ENCODE assay signal across 8 mouse cellular contexts in the genomic region with DNA sequence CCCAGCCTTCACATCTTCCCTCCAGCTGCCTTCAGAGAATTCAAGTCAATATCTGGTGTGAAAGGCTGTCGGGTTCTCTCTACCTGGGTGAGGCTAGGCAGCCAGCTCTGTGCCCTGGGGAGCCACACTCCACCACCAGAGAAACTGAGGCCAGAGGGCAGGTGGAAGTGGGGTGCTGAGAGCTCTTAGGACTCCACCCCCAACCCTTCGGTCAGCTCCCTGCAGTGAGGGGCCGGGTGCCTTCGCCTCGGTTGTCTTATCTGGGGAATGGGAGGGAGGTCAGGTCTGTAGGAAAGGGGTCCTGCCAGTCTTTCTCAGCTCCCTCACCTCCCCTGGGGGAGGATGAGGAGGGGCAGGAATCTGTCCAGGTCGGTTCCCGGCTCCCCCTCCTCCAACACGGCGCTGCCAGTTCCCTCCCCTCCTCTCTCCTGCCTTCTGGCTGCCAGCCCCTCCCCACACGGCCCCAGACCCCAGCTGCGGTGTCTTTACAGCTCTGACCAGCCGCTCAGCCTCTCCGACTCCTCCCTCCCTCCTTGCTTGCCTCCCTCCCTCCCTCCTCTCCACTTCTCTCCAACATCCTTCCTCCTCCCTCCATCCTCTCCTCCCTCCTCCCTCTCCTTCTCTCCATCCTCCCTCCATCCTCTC.
DNase-seq lines count a peak whose midpoint lies in the region; ATAC-seq and TF ChIP-seq lines count a peak whose summit lies in the region.

No protein-coding gene starts in this region.

- TF ChIP-seq POLR2A in kidney, adult 2 months (IDR thresholded peaks at IDR 0.05; ENCODE audit: low read depth, low read length): no peak

- TF ChIP-seq CTCF in kidney, adult 2 months (conservative IDR thresholded peaks at IDR 0.05; ENCODE audit: insufficient read depth, insufficient read length, low read depth, low read length): no peak

- H3K36me3 ChIP-seq in kidney, adult 2 months (ENCODE audit: control insufficient read depth, insufficient read depth, low read length): no peaks in the 10 kb centered on the region
- no peaks in the 10 kb centered on the region for H3K36me3 ChIP-seq in forebrain, embryonic 10.5 days (replicated peaks)
- no peaks in the 10 kb centered on the region for H3K36me3 ChIP-seq in hindbrain, embryonic 13.5 days
- no peaks in the 10 kb centered on the region for H3K36me3 ChIP-seq in liver, embryonic 11.5 days (ENCODE audit: control insufficient read depth, insufficient read depth, low read length)
- no peaks in the 10 kb centered on the region for H3K36me3 ChIP-seq in neural tube, embryonic 13.5 days

- DNase-seq in kidney, adult 2 months: no peak
- no peak for DNase-seq in kidney, adult 11 months
- peak; percentile 88 for DNase-seq in forebrain, embryonic 10.5 days (ENCODE audit: extremely low spot score, low spot score)
- DNase-seq in liver, embryonic 11.5 days (ENCODE audit: low spot score): peak; percentile 64

- H3K4me2 ChIP-seq in hindbrain, embryonic 13.5 days: peak overlapping the region; percentile 57
- peak overlapping the region; percentile 38 for H3K4me2 ChIP-seq in liver, embryonic 11.5 days
- H3K4me2 ChIP-seq in neural tube, embryonic 13.5 days: peak overlapping the region; percentile 61

- peak overlapping the region; percentile 90 for H3K27ac ChIP-seq in kidney, adult 2 months (ENCODE audit: insufficient read depth, low read depth, low read length)
- peak overlapping the region; percentile 100 for H3K27ac ChIP-seq in forebrain, embryonic 10.5 days
- peak overlapping the region; percentile 100 for H3K27ac ChIP-seq in hindbrain, embryonic 13.5 days
- peak overlapping the region; percentile 65 for H3K27ac ChIP-seq in liver, embryonic 11.5 days (ENCODE audit: low read depth, low read length)
- H3K27ac ChIP-seq in neural tube, embryonic 13.5 days (replicated peaks): peak overlapping the region; percentile 100

- no peaks in the 10 kb centered on the region for H3K27me3 ChIP-seq in kidney, adult 2 months (replicated peaks; ENCODE audit: control insufficient read depth, insufficient read depth, low read length)
- peaks cover 7% of the 10 kb centered on the region; the same call in 1 of the 2 replicates for H3K27me3 ChIP-seq in forebrain, embryonic 10.5 days (ENCODE audit: poor library complexity, severe bottlenecking)
- H3K27me3 ChIP-seq in hindbrain, embryonic 13.5 days: no peaks in the 10 kb centered on the region
- H3K27me3 ChIP-seq in liver, embryonic 11.5 days (replicated peaks; ENCODE audit: control insufficient read depth, insufficient read depth, low read length): peaks cover 22% of the 10 kb centered on the region
- no peaks in the 10 kb centered on the region for H3K27me3 ChIP-seq in neural tube, embryonic 13.5 days

- H3K4me3 ChIP-seq in kidney, adult 2 months (ENCODE audit: insufficient read depth, low read depth, low read length): no peak overlapping the region
- peak overlapping the region; percentile 57 for H3K4me3 ChIP-seq in forebrain, embryonic 10.5 days
- H3K4me3 ChIP-seq in hindbrain, embryonic 13.5 days: no peak overlapping the region
- H3K4me3 ChIP-seq in liver, embryonic 11.5 days (ENCODE audit: low read depth, low read length): peak overlapping the region; percentile 40; the same call in 1 of the 2 replicates
- H3K4me3 ChIP-seq in neural tube, embryonic 13.5 days: peak overlapping the region; percentile 17

- WGBS in kidney, adult 2 months: 17% methylated on average over 13 of the region's 13 CpGs
- WGBS in forebrain, embryonic 10.5 days: under 1% methylated on average over 13 of the region's 13 CpGs
- 0% methylated on average over 9 of the region's 13 CpGs for WGBS in hindbrain, embryonic 13.5 days
- 4% methylated on average over 13 of the region's 13 CpGs for WGBS in liver, embryonic 11.5 days
- WGBS in neural tube, embryonic 13.5 days: 4% methylated on average over 10 of the region's 13 CpGs

- ATAC-seq in activated CD4-positive, CD25-positive, alpha-beta regulatory T cell, adult 4 months: peak; percentile 19
- peak; percentile 87 for ATAC-seq in hindbrain, embryonic 13.5 days (ENCODE audit: low FRiP score)
- ATAC-seq in liver, embryonic 11.5 days (replicated peaks; ENCODE audit: low FRiP score): peak; percentile 37
- peak; percentile 85 for ATAC-seq in neural tube, embryonic 13.5 days (ENCODE audit: low read depth)
- ATAC-seq in granulocyte monocyte progenitor cell, adult 5-6 weeks (replicated peaks; ENCODE audit: poor library complexity, severe bottlenecking): no peak

- no peaks in the 10 kb centered on the region for H3K9me3 ChIP-seq in forebrain, embryonic 10.5 days
- H3K9me3 ChIP-seq in hindbrain, embryonic 13.5 days: no peaks in the 10 kb centered on the region
- H3K9me3 ChIP-seq in liver, embryonic 11.5 days (ENCODE audit: control insufficient read depth, low read length): no peaks in the 10 kb centered on the region
- H3K9me3 ChIP-seq in neural tube, embryonic 13.5 days: no peaks in the 10 kb centered on the region

- peaks cover 35% of the 10 kb centered on the region for H3K4me1 ChIP-seq in kidney, adult 2 months (ENCODE audit: control insufficient read depth, insufficient read depth, low read length)
- peaks cover 88% of the 10 kb centered on the region for H3K4me1 ChIP-seq in forebrain, embryonic 10.5 days
- peaks cover 74% of the 10 kb centered on the region for H3K4me1 ChIP-seq in hindbrain, embryonic 13.5 days (replicated peaks)
- H3K4me1 ChIP-seq in liver, embryonic 11.5 days (replicated peaks; ENCODE audit: control insufficient read depth, insufficient read depth, low read length): peaks cover 38% of the 10 kb centered on the region
- H3K4me1 ChIP-seq in neural tube, embryonic 13.5 days (replicated peaks): peaks cover 77% of the 10 kb centered on the region

- peak overlapping the region; percentile 79 for H3K9ac ChIP-seq in hindbrain, embryonic 13.5 days
- H3K9ac ChIP-seq in liver, embryonic 11.5 days (ENCODE audit: low read depth, low read length): no peak overlapping the region
- H3K9ac ChIP-seq in neural tube, embryonic 13.5 days: peak overlapping the region; percentile 83

Comparison
In these comparisons a context has a peak if more than half of its experiments do, and no peak if none do; other contexts are left out.
1. DNase-seq: peak in forebrain, embryonic 10.5 days (single experiment) and liver, embryonic 11.5 days (single experiment); none in kidney, adult 2 months (single experiment) and kidney, adult 11 months (single experiment).
2. H3K4me3 ChIP-seq: peak in forebrain, embryonic 10.5 days (single experiment), liver, embryonic 11.5 days (single experiment) and neural tube, embryonic 13.5 days (single experiment); none in kidney, adult 2 months (single experiment) and hindbrain, embryonic 13.5 days (single experiment).
3. Peak in every context shown above with its lines, with median percentiles within 50 percentile points of each other: H3K27ac ChIP-seq and H3K4me2 ChIP-seq.